Mouse (Mus musculus) testis, postnatal 10 days (tissue): ENCODE measurements around the gene Tnni1.
A peak's percentile ranks its signal among the peaks of the same experiment; 100 is the strongest.

ENCODE experiments used
- DNase-seq: peaks from one replicate; pipeline ENCODE4 v3.0.0; 2021; ENCODE audit warnings: low spot score

Gene Tnni1

GRCm38 (mm10) chr1:135844481-135844880 lies 65.2 kb downstream of the Tnni1 start:
- DNase-seq, result no peak

GRCm38 (mm10) chr1:135846632-135847031 lies 67.4 kb downstream of the Tnni1 start:
- no peak for DNase-seq

- DNase-seq, result peak; percentile 67
Observed at GRCm38 (mm10) chr1:135847139-135847562, 67.9 kb downstream of the Tnni1 start.

GRCm38 (mm10) chr1:135847611-135848351 lies 68.5 kb downstream of the Tnni1 start:
- DNase-seq, result no peak

GRCm38 (mm10) chr1:135850722-135851512 lies 71.7 kb downstream of the Tnni1 start:
- peak; percentile 78 for DNase-seq

GRCm38 (mm10) chr1:135852044-135852756 lies 73.0 kb downstream of the Tnni1 start:
- no peak for DNase-seq

- DNase-seq, result no peak
Observed at GRCm38 (mm10) chr1:135853200-135853599, 74.0 kb downstream of the Tnni1 start.

- DNase-seq, result no peak
Observed at GRCm38 (mm10) chr1:135854591-135855343, 75.5 kb downstream of the Tnni1 start.

- DNase-seq, result no peak
Observed at GRCm38 (mm10) chr1:135855344-135855687, 76.1 kb downstream of the Tnni1 start.

GRCm38 (mm10) chr1:135856070-135856469 lies 76.8 kb downstream of the Tnni1 start:
- no peak for DNase-seq

GRCm38 (mm10) chr1:135857137-135857775 lies 78.0 kb downstream of the Tnni1 start:
- DNase-seq, result no peak

- no peak for DNase-seq
Observed at GRCm38 (mm10) chr1:135858533-135858932, 79.3 kb downstream of the Tnni1 start.
